Mouse (Mus musculus) kidney, embryonic 16.5 days (tissue): ENCODE results near the gene Napepld. TPM values are rescaled to one million over a fixed set of nuclear protein-coding genes. Genes with fewer than 3 reads are reported as not detected.

Experiments
- ATAC-seq: fragments of 200-750 bp; cut with Nextera tagmentation; 2 replicates; pipeline ENCODE4 v1.8.0; 2017; ENCODE audit warnings: moderate TSS enrichment; ENCODE audit not compliant: low FRiP score, low TSS enrichment
- H3K27ac ChIP-seq: fragments of 300-500 bp; sonication (generic); 2 replicates; pipeline ENCODE4 v1.5.1; 2014; ENCODE audit warnings: low read length
- H3K27me3 ChIP-seq: fragments of 300-500 bp; sonication (generic); 2 replicates; pipeline ENCODE4 v1.6.1; 2014; ENCODE audit warnings: low read length, control low read depth, mixed read lengths; ENCODE audit not compliant: insufficient read depth
- H3K36me3 ChIP-seq: fragments of 300-500 bp; sonication (generic); 2 replicates; pipeline ENCODE4 v1.6.1; 2014; ENCODE audit warnings: low read length, control low read depth, mixed read lengths; ENCODE audit not compliant: insufficient read depth
- H3K4me1 ChIP-seq: fragments of 300-500 bp; sonication (generic); 2 replicates; pipeline ENCODE4 v1.6.1; 2014; ENCODE audit warnings: low read length, control low read depth, mixed read lengths; ENCODE audit not compliant: insufficient read depth
- H3K4me2 ChIP-seq: fragments of 300-500 bp; sonication (generic); replicated peaks from 2 replicates; pipeline ENCODE4 v1.6.1; 2014; ENCODE audit warnings: low read depth, low read length
- H3K4me3 ChIP-seq: fragments of 300-500 bp; sonication (generic); 2 replicates; pipeline ENCODE4 v1.5.1; 2014; ENCODE audit warnings: mild to moderate bottlenecking, low read length
- H3K9ac ChIP-seq: fragments of 300-500 bp; sonication (generic); replicated peaks from 2 replicates; pipeline ENCODE4 v1.6.1; 2014; ENCODE audit warnings: low read length
- H3K9me3 ChIP-seq: fragments of 300-500 bp; sonication (generic); 2 replicates; pipeline ENCODE4 v1.6.1; 2016; ENCODE audit warnings: low read length, control low read depth
- WGBS: fragments of 180-500 bp; shearing (Covaris S2); extraction: QIAGEN DNeasy Blood & Tissue Kit; methylation state at CpG from one replicate; pipeline ENCODE4 v1.1.7; 2014; 5-methylcytosine and 5-hydroxymethylcytosine counted together
- polyA plus RNA-seq: library from polyadenylated mRNA; unstranded; fragments of >200 nt; fragmentation: Nextera tagmentation; extraction: Ambion mirVana; gene quantifications from 2 replicates; pipeline ENCODE4 v1.2.1, GENCODE M21; 2015

The Napepld gene
- 5.9 and 7.3 TPM in 2 replicates for polyA plus RNA-seq

DNA sequence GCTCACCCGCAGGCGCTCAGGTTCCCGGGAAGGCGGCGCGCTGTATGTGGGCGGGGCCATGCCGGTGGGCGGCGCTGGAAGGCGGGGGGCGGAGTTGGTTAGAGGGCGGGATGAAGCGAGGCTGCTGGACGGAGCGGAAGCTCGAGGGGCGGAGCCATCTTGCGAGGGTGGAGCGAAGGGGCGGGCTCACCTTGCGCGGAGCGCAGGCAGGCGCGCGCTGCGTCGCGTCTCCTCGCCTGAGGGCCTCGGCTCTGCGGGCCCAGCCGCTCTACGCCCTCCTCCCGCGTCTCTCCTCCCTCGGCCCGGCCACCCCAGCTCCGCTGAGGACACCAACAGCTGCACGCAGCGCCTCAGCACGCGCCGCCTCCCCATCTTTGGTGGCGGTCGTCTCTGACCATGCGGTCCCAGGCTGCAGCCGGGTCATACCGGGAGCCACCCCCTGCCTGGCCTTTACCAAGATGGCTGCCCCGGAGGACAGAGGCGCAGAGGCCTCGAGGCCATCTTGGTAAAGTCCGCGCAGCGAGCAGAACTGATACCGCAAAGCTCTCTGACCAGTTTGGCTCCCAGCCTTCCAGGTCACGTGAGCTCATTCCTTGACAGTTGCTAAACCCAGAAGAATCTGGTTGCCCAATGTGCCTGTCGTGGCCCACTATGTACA, at the start of gene Napepld:
TSS of gene Napepld (minus strand) at position 46 of the 658 bp plus-strand sequence.
- H3K9me3 ChIP-seq, result no peaks in the 10 kb centered on the region
- H3K4me1 ChIP-seq, result 0 out of 2 replicates have a peak, but pooled peaks cover 3% of the 10 kb centered on the region
- peak within 1 kb of the TSS; percentile 98 for H3K27ac ChIP-seq
- no peaks in the 10 kb centered on the region for H3K36me3 ChIP-seq
- H3K4me2 ChIP-seq, result peak within 1 kb of the TSS; percentile 83
- H3K27me3 ChIP-seq, result no peaks in the 10 kb centered on the region
- peak; percentile 99 for ATAC-seq
- WGBS, result under 1% methylated on average over 45 of the region's 59 CpGs
- H3K4me3 ChIP-seq, result peak within 1 kb of the TSS; percentile 77
- H3K9ac ChIP-seq, result peak within 1 kb of the TSS; percentile 94

DNA sequence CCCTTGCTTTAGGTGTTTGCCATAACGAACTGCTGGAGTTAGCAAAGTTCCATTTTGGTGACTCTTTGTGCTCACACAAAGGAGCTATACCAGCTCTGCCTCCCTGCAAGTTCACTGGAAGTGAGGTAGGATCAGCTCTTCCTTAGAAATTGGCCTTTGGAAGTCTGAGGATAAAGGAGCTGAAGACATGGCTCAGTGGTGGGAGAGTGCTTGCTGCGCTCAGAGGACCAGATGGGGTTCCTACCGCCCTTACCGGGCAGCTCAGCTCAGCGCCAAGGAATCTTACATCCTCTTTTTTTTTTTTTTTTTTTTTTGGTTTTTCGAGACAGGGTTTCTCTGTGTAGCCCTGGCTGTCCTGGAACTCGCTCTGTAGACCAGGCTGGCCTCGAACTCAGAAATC, 44.8 kb upstream of the Napepld start:
- no peak overlapping the region for H3K27ac ChIP-seq
- no peaks in the 10 kb centered on the region for H3K27me3 ChIP-seq
- WGBS, result 97% methylated on average over 6 of the region's 8 CpGs
- no peaks in the 10 kb centered on the region for H3K4me1 ChIP-seq
- peaks cover 86% of the 10 kb centered on the region for H3K36me3 ChIP-seq
- H3K4me3 ChIP-seq, result no peak overlapping the region
- no peak overlapping the region for H3K9ac ChIP-seq
- no peaks in the 10 kb centered on the region for H3K9me3 ChIP-seq
- ATAC-seq, result no peak
- H3K4me2 ChIP-seq, result no peak overlapping the region

DNA sequence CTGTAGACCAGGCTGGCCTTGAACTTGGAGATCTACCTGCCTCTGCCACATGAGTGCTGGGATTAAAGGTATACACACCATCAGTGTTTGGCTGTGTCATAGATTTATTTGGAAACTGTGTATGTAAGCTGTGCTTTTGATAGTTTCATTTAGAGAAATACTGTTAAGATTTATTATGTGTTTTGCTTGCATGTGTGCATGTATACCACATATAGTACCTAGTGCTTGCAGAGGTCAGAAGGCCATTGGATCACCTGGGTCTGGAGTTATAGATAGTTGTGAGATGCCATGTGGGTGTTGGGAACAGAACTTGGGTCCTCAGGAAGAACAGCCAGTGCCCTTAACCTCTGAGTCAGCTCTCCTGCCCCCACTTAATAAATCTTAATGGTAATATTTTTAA, 43.5 kb upstream of the Napepld start:
- no peak for ATAC-seq
- Histone ChIP-seq H3K4me1 (no peaks in the 10 kb centered on the region), H3K27ac (no peak overlapping the region), H3K27me3 (no peaks in the 10 kb centered on the region), H3K4me3 (no peak overlapping the region), H3K4me2 (no peak overlapping the region), H3K36me3 (peaks cover 87% of the 10 kb centered on the region), H3K9me3 (no peaks in the 10 kb centered on the region), H3K9ac (no peak overlapping the region)

DNA sequence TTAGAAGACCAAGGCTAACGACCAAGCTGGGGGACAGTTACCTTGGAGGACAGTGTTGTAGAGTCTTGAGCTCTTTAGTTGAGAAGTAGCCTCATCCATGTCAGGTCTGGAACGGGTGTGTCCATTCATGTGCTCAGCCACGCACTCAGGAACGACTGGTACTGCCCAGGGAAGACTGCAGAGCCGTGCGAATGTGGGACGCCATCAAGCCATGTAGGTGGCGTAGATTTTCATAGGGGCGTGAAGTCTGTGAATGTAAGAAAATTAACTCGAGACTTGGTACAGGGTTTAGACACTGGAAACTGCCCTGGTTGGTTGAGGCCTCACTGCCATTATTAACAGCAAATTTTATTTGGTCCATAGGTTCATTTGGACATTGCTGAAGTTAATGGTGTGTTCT, 42.4 kb upstream of the Napepld start:
- Histone ChIP-seq H3K36me3 (peaks cover 86% of the 10 kb centered on the region), H3K9me3 (no peaks in the 10 kb centered on the region), H3K4me3 (no peak overlapping the region), H3K9ac (no peak overlapping the region), H3K4me2 (no peak overlapping the region), H3K27me3 (no peaks in the 10 kb centered on the region), H3K4me1 (peaks cover 2% of the 10 kb centered on the region; the same call in 1 of the 2 replicates), H3K27ac (no peak overlapping the region)
- 94% methylated on average over 10 of the region's 10 CpGs for WGBS
- no peak for ATAC-seq

DNA sequence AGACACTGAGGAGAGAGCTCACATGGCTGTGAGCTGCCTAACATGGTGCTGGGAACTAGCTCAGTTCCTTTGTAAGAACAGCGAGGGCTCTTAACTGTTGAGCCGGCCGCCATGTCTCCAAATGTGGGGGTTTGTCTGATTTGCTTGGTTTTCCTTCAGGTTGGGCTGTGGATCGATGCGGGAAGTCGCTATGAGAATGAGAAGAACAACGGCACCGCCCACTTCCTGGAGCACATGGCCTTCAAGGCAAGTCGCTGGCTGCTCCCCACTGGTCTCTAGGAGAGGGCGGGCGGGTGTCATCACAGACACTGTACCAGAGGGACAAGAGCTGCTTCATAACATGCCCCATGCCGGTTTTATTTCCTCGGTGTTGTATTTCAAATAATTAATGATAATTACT, 38.7 kb upstream of the Napepld start:
- no peaks in the 10 kb centered on the region for H3K27me3 ChIP-seq
- WGBS, result 82% methylated on average over 13 of the region's 13 CpGs
- peaks cover 56% of the 10 kb centered on the region for H3K36me3 ChIP-seq
- no peak overlapping the region for H3K9ac ChIP-seq
- no peak overlapping the region for H3K4me3 ChIP-seq
- H3K4me2 ChIP-seq, result no peak overlapping the region
- H3K9me3 ChIP-seq, result no peaks in the 10 kb centered on the region
- H3K4me1 ChIP-seq, result peaks cover 12% of the 10 kb centered on the region
- ATAC-seq, result no peak
- no peak overlapping the region for H3K27ac ChIP-seq

DNA sequence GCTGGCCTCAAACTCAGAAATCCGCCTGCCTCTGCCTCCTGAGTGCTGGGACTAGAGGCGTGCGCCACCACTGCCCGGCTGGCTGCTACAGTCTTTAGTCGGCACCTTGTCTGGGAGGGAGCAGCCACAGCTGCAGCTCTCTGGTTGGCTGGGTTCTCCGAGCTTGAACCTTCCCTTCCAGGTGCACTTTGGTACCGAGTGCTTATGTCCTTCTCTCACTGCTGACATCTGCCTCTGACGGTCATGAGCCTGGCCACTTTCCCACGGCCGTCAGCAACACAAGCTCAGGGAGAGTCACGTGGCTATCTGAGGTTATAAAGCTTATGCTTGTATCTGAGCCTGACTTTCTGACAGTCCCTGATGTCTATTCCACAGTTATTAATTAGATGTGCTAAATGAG, 37.9 kb upstream of the Napepld start:
- WGBS, result 89% methylated on average over 11 of the region's 11 CpGs
- Histone ChIP-seq H3K27ac (no peak overlapping the region), H3K4me1 (peaks cover 12% of the 10 kb centered on the region), H3K9ac (no peak overlapping the region), H3K27me3 (no peaks in the 10 kb centered on the region), H3K9me3 (no peaks in the 10 kb centered on the region), H3K36me3 (peaks cover 49% of the 10 kb centered on the region), H3K4me3 (no peak overlapping the region), H3K4me2 (no peak overlapping the region)
- ATAC-seq, result no peak

DNA sequence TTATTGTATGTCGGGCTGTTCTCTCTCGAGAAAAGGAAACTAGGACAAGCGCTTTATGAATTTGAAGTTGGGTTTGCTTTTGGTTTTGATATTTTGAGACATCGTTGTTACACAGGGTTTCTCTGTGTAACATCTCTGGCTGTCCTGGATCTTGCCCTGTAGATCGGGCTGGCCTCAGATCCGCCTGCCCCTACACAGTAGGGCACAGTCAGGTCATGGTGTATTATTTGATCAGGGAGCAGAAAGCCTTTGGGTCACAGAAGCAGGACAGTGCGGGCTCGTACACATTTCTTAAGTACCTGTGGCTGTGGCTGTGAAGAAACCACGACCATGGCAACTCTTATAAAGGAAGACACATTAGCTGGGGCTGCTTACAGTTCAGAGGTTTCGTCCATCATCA, 36.4 kb upstream of the Napepld start:
- peak overlapping the region; percentile 66 for H3K4me2 ChIP-seq
- no peaks in the 10 kb centered on the region for H3K27me3 ChIP-seq
- H3K36me3 ChIP-seq, result peaks cover 34% of the 10 kb centered on the region
- H3K4me3 ChIP-seq, result peak overlapping the region; percentile 79
- no peak; the same call in 1 of the 2 replicates for ATAC-seq
- H3K27ac ChIP-seq, result no peak overlapping the region
- no peaks in the 10 kb centered on the region for H3K9me3 ChIP-seq
- 12% methylated on average over 10 of the region's 10 CpGs for WGBS
- H3K9ac ChIP-seq, result peak overlapping the region; percentile 88
- H3K4me1 ChIP-seq, result peaks cover 19% of the 10 kb centered on the region

DNA sequence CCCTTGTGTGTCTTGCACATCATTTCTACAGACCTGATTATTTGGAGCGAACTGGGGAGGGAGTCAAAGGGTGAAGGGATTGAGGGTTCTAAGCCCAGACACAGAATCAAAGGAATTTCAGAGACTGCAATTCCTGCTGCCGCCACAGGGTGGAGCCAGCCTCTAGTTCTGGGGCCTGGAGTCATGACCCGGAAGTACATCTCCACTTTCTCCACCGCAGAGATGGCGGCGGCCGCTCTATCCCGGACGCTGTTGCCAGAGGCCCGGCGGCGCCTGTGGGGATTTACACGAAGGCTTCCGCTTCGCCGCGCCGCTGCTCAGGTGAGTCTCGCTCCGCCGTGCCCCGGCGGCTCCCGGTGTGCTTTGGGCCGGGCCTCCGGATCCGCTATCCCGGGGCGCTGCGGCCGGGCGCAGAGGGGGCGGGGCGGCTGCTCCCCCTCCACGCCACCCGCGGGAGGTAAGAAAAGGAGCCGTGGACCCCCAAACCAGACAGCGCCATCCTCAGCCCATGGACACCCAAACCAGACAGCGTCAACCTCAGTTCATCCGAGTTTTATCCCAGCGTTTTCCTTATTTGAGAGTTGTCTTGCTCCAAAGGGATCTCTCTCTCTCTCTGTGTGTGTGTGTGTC, 35.9 kb upstream of the Napepld start, which contains the start of gene Pmpcb:
TSS of gene Pmpcb (plus strand) at position 186 of the 630 bp plus-strand sequence.
- peak within 1 kb of the TSS; percentile 79 for H3K4me3 ChIP-seq
- no peaks in the 10 kb centered on the region for H3K9me3 ChIP-seq
- H3K4me1 ChIP-seq, result peaks cover 23% of the 10 kb centered on the region
- peak; percentile 81 for ATAC-seq
- H3K27ac ChIP-seq, result peak within 1 kb of the TSS; percentile 75
- H3K27me3 ChIP-seq, result no peaks in the 10 kb centered on the region
- H3K4me2 ChIP-seq, result peak within 1 kb of the TSS; percentile 66
- H3K9ac ChIP-seq, result peak within 1 kb of the TSS; percentile 88
- WGBS, result under 1% methylated on average over 42 of the region's 42 CpGs
- H3K36me3 ChIP-seq, result peaks cover 29% of the 10 kb centered on the region

DNA sequence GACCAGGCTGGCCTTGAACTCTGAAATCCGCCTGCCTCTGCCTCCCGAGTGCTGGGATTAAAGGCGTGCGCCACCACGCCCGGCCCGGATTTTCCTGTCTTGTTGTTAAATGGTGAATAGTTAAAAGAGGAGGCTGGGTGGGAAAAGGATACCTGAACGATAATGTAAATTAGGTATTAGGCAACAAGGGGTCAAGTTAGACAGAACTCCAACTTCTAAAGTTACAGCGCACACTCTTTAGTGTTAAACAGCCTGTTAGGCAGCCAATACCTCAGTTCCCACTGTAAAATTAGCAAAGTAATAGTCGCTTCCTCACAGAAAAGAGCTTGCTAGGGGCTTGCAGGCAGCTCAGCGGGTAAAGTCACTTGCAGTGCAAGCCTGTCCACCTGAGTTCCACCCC, 34.9 kb upstream of the Napepld start:
- no peak for ATAC-seq
- peaks cover 23% of the 10 kb centered on the region for H3K4me1 ChIP-seq
- H3K36me3 ChIP-seq, result peaks cover 18% of the 10 kb centered on the region
- 83% methylated on average over 11 of the region's 11 CpGs for WGBS
- no peak overlapping the region for H3K9ac ChIP-seq
- H3K4me3 ChIP-seq, result no peak overlapping the region
- H3K27ac ChIP-seq, result no peak overlapping the region
- no peaks in the 10 kb centered on the region for H3K9me3 ChIP-seq
- H3K4me2 ChIP-seq, result no peak overlapping the region
- H3K27me3 ChIP-seq, result no peaks in the 10 kb centered on the region

DNA sequence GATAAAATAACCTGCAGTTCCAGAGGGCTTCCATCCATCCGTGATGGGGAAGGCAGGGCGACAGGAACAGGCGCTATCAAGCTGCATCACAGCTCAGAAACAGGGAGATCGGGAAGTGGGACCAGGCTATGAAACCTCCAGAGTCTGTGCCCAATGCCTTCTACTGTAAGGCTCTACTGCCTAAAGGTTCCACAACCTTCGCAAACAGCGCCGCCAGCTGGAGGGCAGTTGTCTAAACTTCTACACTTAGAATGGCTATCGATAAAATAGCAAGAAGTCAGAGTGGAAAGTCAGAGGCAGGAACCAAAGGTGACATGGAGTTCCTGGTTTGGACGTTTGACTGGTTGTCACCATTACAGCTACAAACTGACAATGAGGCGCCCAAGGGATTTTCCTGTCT, 34.4 kb upstream of the Napepld start:
- Histone ChIP-seq H3K4me1 (peaks cover 23% of the 10 kb centered on the region), H3K27ac (no peak overlapping the region), H3K36me3 (peaks cover 18% of the 10 kb centered on the region), H3K4me2 (peak overlapping the region; percentile 33), H3K9me3 (no peaks in the 10 kb centered on the region), H3K9ac (0 out of 2 replicates have a peak overlapping the region, but pooled peaks have one; percentile 44), H3K4me3 (peak overlapping the region; percentile 25), H3K27me3 (no peaks in the 10 kb centered on the region)
- WGBS, result 33% methylated on average over 10 of the region's 10 CpGs
- peak; percentile 31; the same call in 1 of the 2 replicates for ATAC-seq
